Mouse (Mus musculus): ENCODE measurements around the gene Sbsn.
A peak's percentile ranks its signal among the peaks of the same experiment; 100 is the strongest.

DNA sequence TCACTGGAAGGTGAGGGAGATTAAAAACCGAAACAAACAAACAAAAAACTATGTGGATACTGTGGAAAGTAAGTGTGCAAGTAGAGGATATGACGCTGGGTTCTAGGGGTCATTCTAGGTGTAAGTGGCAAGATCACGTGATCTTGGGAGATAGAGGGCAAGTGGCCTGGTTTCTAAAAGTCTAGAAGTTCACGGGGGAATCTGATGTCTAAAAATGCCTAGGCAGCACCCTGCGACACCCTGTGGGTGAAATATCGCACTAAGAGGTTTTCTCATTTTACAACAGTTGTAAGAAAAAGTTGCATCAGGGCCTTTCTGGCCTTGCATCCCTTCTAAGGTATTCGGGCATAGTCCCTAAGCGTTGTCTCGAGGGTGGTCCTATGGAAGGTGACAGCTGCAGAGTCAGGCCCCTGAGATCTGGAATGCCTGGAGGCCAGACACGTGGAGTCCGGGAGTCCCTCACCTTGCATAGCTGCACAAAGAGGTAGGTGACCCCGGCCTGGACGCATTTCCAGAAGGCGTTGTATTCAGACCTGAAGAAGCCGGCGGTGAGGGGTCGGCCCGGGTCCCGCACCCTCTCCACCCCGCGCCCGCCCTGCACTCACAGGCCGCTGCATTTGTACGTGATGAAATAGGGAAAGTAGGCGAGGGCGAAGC lies 22.4 kb upstream of the Sbsn start:
- no peak for TF ChIP-seq POLR2A (IDR thresholded peaks at IDR 0.05; ENCODE audit: insufficient read length, low read depth)
- no peak for TF ChIP-seq POLR2AphosphoS2 (IDR thresholded peaks at IDR 0.05; ENCODE audit: insufficient read length, low read depth)
- no peak for TF ChIP-seq E2F4 (IDR thresholded peaks at IDR 0.05; ENCODE audit: insufficient read depth)
- no peak for TF ChIP-seq MAX (IDR thresholded peaks at IDR 0.05; ENCODE audit: low read depth)
- TF ChIP-seq TCF12 (IDR thresholded peaks at IDR 0.05; ENCODE audit: insufficient read depth, poor library complexity, severe bottlenecking): no peak
- no peak for TF ChIP-seq CEBPB (IDR thresholded peaks at IDR 0.05; ENCODE audit: insufficient read depth, poor library complexity, severe bottlenecking)
- TF ChIP-seq USF1 (IDR thresholded peaks at IDR 0.05; ENCODE audit: low read depth): peak; percentile 68
- peak in 1 of 3 experiments; percentile 12 for TF ChIP-seq MYOD1 (IDR thresholded peaks at IDR 0.05; ENCODE audit: control insufficient read depth in 1 of 3, insufficient read length in 2 of 3, low read depth in 2 of 3)
- TF ChIP-seq REST (IDR thresholded peaks at IDR 0.05; ENCODE audit: insufficient read depth, insufficient read length): no peak

Data from myocyte (in vitro differentiated cells).